Mouse (Mus musculus) spleen, postnatal 10 days (tissue): ENCODE data around the gene Helt.
"Not testable (repeated sequence)": the region's sequence is repeated elsewhere in the genome, so short reads cannot be mapped to it uniquely, and the experiment has no call there.

Experiments
- DNase-seq, 2 experiments: peaks; one replicate each; pipeline ENCODE4 v3.0.0; 2021 to 2022; ENCODE audit warnings: low spot score in 2 of 2

Helt gene

GRCm38 (mm10) chr8:46296551-46296950 is 2.1 kb upstream of the Helt start:
- no peak for DNase-seq

GRCm38 (mm10) chr8:46295951-46296350 is 1.5 kb upstream of the Helt start:
- DNase-seq: no peak

- no peak for DNase-seq
Observed at GRCm38 (mm10) chr8:46295101-46295534, 647 bp upstream of the Helt start.

GRCm38 (mm10) chr8:46293741-46294151 is 725 bp downstream of the Helt start:
- DNase-seq: no peak

GRCm38 (mm10) chr8:46293201-46293600 is 1.3 kb downstream of the Helt start:
- DNase-seq: no peak

GRCm38 (mm10) chr8:46291931-46292675 is 2.4 kb downstream of the Helt start:
- DNase-seq: no peak

- DNase-seq: no peak
Observed at GRCm38 (mm10) chr8:46289274-46289673, 5.2 kb downstream of the Helt start.

- DNase-seq: no peak
Observed at GRCm38 (mm10) chr8:46288021-46288420, 6.5 kb downstream of the Helt start.

- DNase-seq: no peak
Observed at GRCm38 (mm10) chr8:46285980-46286379, 8.5 kb downstream of the Helt start.

GRCm38 (mm10) chr8:46281536-46281935 is 12.9 kb downstream of the Helt start:
- DNase-seq: peak; percentile 38 to 78

GRCm38 (mm10) chr8:46276939-46277338 is 17.5 kb downstream of the Helt start:
- no peak for DNase-seq

- no peak for DNase-seq
Observed at GRCm38 (mm10) chr8:46270741-46271140, 23.7 kb downstream of the Helt start.

- no peak for DNase-seq
Observed at GRCm38 (mm10) chr8:46270147-46270546, 24.3 kb downstream of the Helt start.

GRCm38 (mm10) chr8:46266801-46267200 is 27.7 kb downstream of the Helt start:
- DNase-seq: no peak

GRCm38 (mm10) chr8:46264206-46264605 is 30.3 kb downstream of the Helt start:
- DNase-seq: not testable (repeated sequence)

- no peak for DNase-seq
Observed at GRCm38 (mm10) chr8:46257921-46258682, 36.4 kb downstream of the Helt start.

- DNase-seq: no peak
Observed at GRCm38 (mm10) chr8:46252456-46252855, 42.0 kb downstream of the Helt start.

GRCm38 (mm10) chr8:46251561-46251960 is 42.9 kb downstream of the Helt start:
- no peak for DNase-seq

GRCm38 (mm10) chr8:46246346-46246745 is 48.1 kb downstream of the Helt start:
- DNase-seq: no peak

GRCm38 (mm10) chr8:46242946-46243345 is 51.5 kb downstream of the Helt start:
- DNase-seq: no peak
